In the genomic region with DNA sequence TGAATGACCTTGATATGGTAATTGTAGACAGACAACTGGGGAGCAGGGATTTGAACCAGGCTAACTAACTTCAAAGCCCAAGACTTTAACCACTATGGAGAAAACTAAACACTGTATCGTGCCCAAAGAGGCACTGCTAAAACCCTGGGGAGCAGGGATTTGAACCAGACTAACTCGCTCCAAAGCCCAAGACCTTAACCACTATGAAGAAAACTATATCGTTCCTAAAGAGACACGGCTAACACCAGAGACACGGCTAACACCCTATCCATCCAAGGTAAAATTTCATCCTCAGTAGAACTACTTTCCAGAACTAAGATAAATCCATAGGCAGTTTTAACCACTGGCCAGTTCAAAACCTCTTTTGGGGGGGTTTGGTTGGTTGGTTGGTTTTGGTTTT, we compare ENCODE assay signal across 10 mouse cellular contexts. TPM values are rescaled to one million over a fixed set of nuclear protein-coding genes. Genes with fewer than 3 reads are reported as not detected.
A peak's percentile ranks its signal among the peaks of the same experiment; 100 is the strongest.
DNase-seq lines count a peak whose midpoint lies in the region; ATAC-seq lines count a peak whose summit lies in the region.
"Had no signal": no experiment of that assay in that cellular context is flagged by ENCODE, and none has a peak within 500 bp of the region (broad histone marks: within the 10 kb centered on the region; RNA-seq: fewer than 3 reads in every experiment).

No protein-coding gene starts in this region.

- H3K27ac ChIP-seq in kidney, embryonic 15.5 days, result no peak overlapping the region
- no peak overlapping the region for H3K27ac ChIP-seq in embryonic facial prominence, embryonic 13.5 days
- no peak overlapping the region for H3K27ac ChIP-seq in intestine, embryonic 14.5 days (ENCODE audit: low read depth)
- H3K27ac ChIP-seq in midbrain, embryonic 15.5 days, result no peak overlapping the region

- peak overlapping the region; percentile 78 for H3K4me2 ChIP-seq in kidney, embryonic 15.5 days
- peak overlapping the region; percentile 71 for H3K4me2 ChIP-seq in embryonic facial prominence, embryonic 13.5 days
- peak overlapping the region; percentile 52 for H3K4me2 ChIP-seq in intestine, embryonic 14.5 days (ENCODE audit: low read length)
- peak overlapping the region; percentile 97 for H3K4me2 ChIP-seq in midbrain, embryonic 15.5 days

- WGBS in kidney, embryonic 15.5 days, result 56% methylated on average over 5 of the region's 5 CpGs
- WGBS in embryonic facial prominence, embryonic 13.5 days, result 32% methylated on average over 5 of the region's 5 CpGs
- 45% methylated on average over 5 of the region's 5 CpGs for WGBS in intestine, embryonic 14.5 days
- WGBS in midbrain, embryonic 15.5 days, result 46% methylated on average over 5 of the region's 5 CpGs

- no peaks in the 10 kb centered on the region for H3K27me3 ChIP-seq in kidney, embryonic 15.5 days
- no peaks in the 10 kb centered on the region for H3K27me3 ChIP-seq in embryonic facial prominence, embryonic 13.5 days
- H3K27me3 ChIP-seq in intestine, embryonic 14.5 days (replicated peaks; ENCODE audit: control insufficient read depth, insufficient read depth, low read length), result no peaks in the 10 kb centered on the region
- H3K27me3 ChIP-seq in midbrain, embryonic 15.5 days (replicated peaks), result peaks cover 4% of the 10 kb centered on the region; the same call in 1 of the 2 replicates

- no peak for DNase-seq in kidney, adult 11 months
- no peak for DNase-seq in intestine, embryonic 14.5 days (ENCODE audit: low spot score)
- DNase-seq in thymus, postnatal 10 days (ENCODE audit: low spot score in 2 of 2), result no peak
- no peak for DNase-seq in gastrocnemius, adult 8-10 months (ENCODE audit: low spot score in 2 of 2)
- DNase-seq in retina, postnatal 1 day, result no peak
- DNase-seq: kidney, postnatal 10 days had no signal

- no peak for ATAC-seq in kidney, embryonic 15.5 days (replicated peaks; ENCODE audit: low FRiP score)
- no peak for ATAC-seq in embryonic facial prominence, embryonic 13.5 days (ENCODE audit: insufficient number of reproducible peaks, insufficient read depth, low FRiP score, low TSS enrichment, low read depth)
- ATAC-seq in intestine, embryonic 14.5 days (replicated peaks; ENCODE audit: low FRiP score, low TSS enrichment, low read depth), result no peak
- ATAC-seq in midbrain, embryonic 15.5 days (replicated peaks), result no peak

- peaks cover 32% of the 10 kb centered on the region for H3K4me1 ChIP-seq in kidney, embryonic 15.5 days
- H3K4me1 ChIP-seq in embryonic facial prominence, embryonic 13.5 days, result peaks cover 32% of the 10 kb centered on the region
- H3K4me1 ChIP-seq in intestine, embryonic 14.5 days (replicated peaks; ENCODE audit: control insufficient read depth, insufficient read depth, low read length), result peaks cover 24% of the 10 kb centered on the region
- H3K4me1 ChIP-seq in midbrain, embryonic 15.5 days, result peaks cover 20% of the 10 kb centered on the region

- H3K4me3 ChIP-seq in kidney, embryonic 15.5 days (replicated peaks), result peak overlapping the region; percentile 86
- H3K4me3 ChIP-seq in embryonic facial prominence, embryonic 13.5 days, result peak overlapping the region; percentile 84
- H3K4me3 ChIP-seq in intestine, embryonic 14.5 days (ENCODE audit: low read depth, low read length), result peak overlapping the region; percentile 68
- no peak overlapping the region for H3K4me3 ChIP-seq in midbrain, embryonic 15.5 days

- H3K36me3 ChIP-seq in kidney, embryonic 15.5 days, result no peaks in the 10 kb centered on the region
- H3K36me3 ChIP-seq in embryonic facial prominence, embryonic 13.5 days, result no peaks in the 10 kb centered on the region
- no peaks in the 10 kb centered on the region for H3K36me3 ChIP-seq in intestine, embryonic 14.5 days (ENCODE audit: control insufficient read depth, insufficient read depth, low read length)
- H3K36me3 ChIP-seq in midbrain, embryonic 15.5 days (replicated peaks), result no peaks in the 10 kb centered on the region

- no peak overlapping the region for H3K9ac ChIP-seq in kidney, embryonic 15.5 days
- no peak overlapping the region for H3K9ac ChIP-seq in embryonic facial prominence, embryonic 13.5 days
- H3K9ac ChIP-seq in intestine, embryonic 14.5 days (ENCODE audit: low read length), result no peak overlapping the region
- H3K9ac ChIP-seq in midbrain, embryonic 15.5 days, result no peak overlapping the region

- no peaks in the 10 kb centered on the region for H3K9me3 ChIP-seq in kidney, embryonic 15.5 days (replicated peaks)
- no peaks in the 10 kb centered on the region for H3K9me3 ChIP-seq in embryonic facial prominence, embryonic 13.5 days
- H3K9me3 ChIP-seq in intestine, embryonic 14.5 days (ENCODE audit: control insufficient read depth, low read length), result no peaks in the 10 kb centered on the region
- no peaks in the 10 kb centered on the region for H3K9me3 ChIP-seq in midbrain, embryonic 15.5 days

RNA-seq across cellular contexts. Expression of a gene that starts 1.3 kb away (rescaled TPM):
- 5.1 and 5.7 TPM in 2 replicates for polyA plus RNA-seq in kidney, embryonic 15.5 days (2015; fragmentation: Nextera tagmentation; extraction: Ambion mirVana)
- polyA plus RNA-seq in embryonic facial prominence, embryonic 13.5 days (2015; fragmentation: Nextera tagmentation; extraction: Ambion mirVana), result 5.9 and 7.5 TPM in 2 replicates
- 6.5 and 6.9 TPM in 2 replicates for polyA plus RNA-seq in intestine, embryonic 14.5 days (2014; fragmentation: Nextera tagmentation; extraction: Ambion mirVana)
- polyA plus RNA-seq in midbrain, embryonic 15.5 days (2015; fragmentation: Nextera tagmentation; extraction: Ambion mirVana), result 3.1 and 3.3 TPM in 2 replicates
- 10 to 100 TPM in 1 of 4 experiments, 1 to 10 TPM in 3; 5.1 to 10.3 (median 8.0) TPM for total RNA-seq in gastrocnemius, adult 8-10 months (2022)
- total RNA-seq: MEL had no signal
